Mouse (Mus musculus): Measurements from ENCODE around the gene Tmem97. TPM values are rescaled to one million over a fixed set of nuclear protein-coding genes. Genes with fewer than 3 reads are reported as not detected.

The Tmem97 gene
- polyA plus RNA-seq, 1 experiment: 16.6 TPM

DNA sequence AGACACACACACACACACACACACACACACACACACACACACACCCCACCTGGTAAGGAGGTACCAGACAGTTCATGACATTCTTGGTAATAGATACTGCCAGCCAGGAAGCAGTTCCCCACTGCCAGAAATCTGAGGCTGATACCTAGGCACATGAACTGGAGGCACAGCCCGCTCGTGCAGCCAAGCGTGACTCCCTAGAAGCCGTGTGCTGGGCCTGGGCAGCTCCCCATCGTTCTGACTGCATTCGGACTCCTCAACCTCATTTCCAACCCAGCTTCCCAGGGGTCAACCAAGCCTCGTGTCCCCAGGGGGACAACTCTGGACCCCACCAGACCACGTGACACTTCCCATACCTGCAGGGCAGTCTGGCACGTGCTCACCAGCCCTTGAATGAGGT, 21.9 kb downstream of the Tmem97 start:
- no peak for DNase-seq (ENCODE audit: low read depth)
- TF ChIP-seq POLR2A (IDR thresholded peaks at IDR 0.05; ENCODE audit: borderline replicate concordance, extremely low read depth, insufficient read depth, insufficient read length, poor library complexity, severe bottlenecking) (no peak), CTCF (IDR thresholded peaks at IDR 0.05; ENCODE audit: borderline replicate concordance, extremely low read depth, insufficient read depth, insufficient read length) (no peak)

DNA sequence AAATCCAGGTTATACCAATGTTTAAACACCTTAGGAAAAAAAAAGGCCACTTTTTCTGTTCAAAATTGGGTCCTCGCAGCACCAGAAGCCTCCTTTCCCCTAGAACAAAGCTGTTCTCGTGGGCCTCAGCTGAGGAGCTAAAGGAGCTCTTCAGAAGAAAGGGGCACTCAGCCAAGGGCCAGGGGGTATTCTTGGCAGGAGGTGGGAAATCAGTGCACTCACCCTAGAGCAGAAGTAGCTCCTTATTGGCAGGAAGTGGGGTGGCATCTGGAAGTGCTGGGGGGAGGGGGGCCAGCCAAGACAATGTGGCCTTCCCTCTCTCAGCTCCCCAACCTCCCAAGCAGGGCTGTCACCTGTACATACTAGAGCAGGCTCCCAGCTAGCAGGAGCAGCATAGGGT, 25.7 kb downstream of the Tmem97 start:
- peak; percentile 73 for DNase-seq (ENCODE audit: low read depth)
- TF ChIP-seq POLR2A (IDR thresholded peaks at IDR 0.05; ENCODE audit: borderline replicate concordance, extremely low read depth, insufficient read depth, insufficient read length, poor library complexity, severe bottlenecking): no peak
- no peak for TF ChIP-seq CTCF (IDR thresholded peaks at IDR 0.05; ENCODE audit: borderline replicate concordance, extremely low read depth, insufficient read depth, insufficient read length)

DNA sequence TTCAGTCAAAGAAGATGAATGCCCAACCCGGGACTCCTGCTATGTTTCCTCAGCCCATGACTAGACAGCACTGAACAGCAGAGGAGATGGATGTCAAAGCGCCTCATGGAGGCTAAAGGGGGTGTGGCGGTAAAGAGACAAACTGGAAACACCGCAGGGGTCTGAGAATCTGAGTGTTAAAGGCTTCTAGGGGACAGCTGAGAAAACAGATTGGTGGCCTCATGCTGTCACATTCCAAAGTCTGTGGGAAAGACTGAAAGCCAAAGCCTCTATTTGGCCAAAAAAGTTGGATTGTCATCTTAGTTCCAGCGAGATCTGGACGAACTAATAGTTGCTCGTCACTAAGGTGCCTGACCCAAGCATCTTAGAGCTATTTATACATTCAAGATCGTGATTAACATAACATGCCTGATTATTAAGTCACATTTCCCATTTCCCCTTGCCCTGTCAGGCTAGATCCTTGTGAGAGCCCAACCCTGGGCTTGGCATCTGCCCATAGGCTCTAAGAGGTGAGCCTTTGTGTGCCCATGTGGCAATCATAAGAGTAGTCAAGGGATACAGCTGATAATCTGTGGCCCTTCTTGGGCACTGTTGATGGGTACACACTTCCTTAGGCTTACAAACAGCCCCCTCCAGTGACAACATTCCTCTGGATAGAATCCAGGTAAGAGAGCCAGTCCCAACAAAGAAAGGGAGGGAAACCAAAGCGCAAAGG, 27.2 kb downstream of the Tmem97 start:
- TF ChIP-seq CTCF (IDR thresholded peaks at IDR 0.05; ENCODE audit: borderline replicate concordance, extremely low read depth, insufficient read depth, insufficient read length) (no peak), POLR2A (IDR thresholded peaks at IDR 0.05; ENCODE audit: borderline replicate concordance, extremely low read depth, insufficient read depth, insufficient read length, poor library complexity, severe bottlenecking) (no peak)
- peak; percentile 39 for DNase-seq (ENCODE audit: low read depth)

DNA sequence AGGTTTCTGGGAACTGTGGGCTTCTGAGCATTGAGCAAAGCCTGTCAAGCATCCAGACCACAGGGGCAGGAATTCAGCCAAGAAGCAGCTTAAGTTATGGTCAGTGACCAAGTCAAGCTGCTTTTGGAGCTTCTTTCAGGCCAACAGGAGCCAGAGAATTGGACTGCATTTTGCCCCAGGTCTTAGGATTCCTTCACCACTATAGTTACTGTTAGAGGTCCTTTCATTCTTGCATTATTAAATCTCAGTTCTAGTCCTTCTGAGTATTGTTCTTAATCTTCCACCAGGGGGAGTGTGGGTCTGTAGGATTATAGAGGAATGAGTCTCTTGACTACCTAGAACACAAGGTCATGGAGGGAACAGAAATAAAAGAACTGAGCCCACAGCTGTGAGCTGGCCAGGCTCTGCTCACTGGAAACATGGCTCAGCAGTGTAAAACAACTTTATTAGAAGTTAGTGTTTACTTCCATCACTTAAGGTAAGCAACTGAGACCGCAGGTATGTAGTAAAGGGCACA, 28.0 kb downstream of the Tmem97 start:
- DNase-seq (ENCODE audit: low read depth): no peak
- TF ChIP-seq CTCF (IDR thresholded peaks at IDR 0.05; ENCODE audit: borderline replicate concordance, extremely low read depth, insufficient read depth, insufficient read length): no peak
- TF ChIP-seq POLR2A (IDR thresholded peaks at IDR 0.05; ENCODE audit: borderline replicate concordance, extremely low read depth, insufficient read depth, insufficient read length, poor library complexity, severe bottlenecking): no peak

DNA sequence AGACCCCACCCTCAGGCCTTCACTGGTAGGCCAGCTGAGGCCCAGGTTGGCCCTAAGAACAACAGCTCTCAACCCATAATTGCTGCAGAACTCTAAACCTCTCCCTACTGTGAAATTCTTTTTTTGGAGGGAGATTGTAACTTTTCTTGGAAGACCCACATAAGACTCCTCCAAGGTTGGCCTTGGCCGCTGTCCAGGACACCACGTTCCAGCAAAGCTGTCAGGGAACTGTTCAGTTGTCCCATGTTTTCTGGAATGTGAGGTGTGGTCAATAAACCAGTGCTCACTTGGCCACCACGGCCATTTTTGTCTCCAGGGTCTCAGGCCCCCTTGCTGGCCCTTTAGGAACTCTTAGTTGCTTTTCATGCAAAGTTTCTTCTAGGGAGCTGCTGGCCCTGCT, 28.7 kb downstream of the Tmem97 start:
- no peak for TF ChIP-seq CTCF (IDR thresholded peaks at IDR 0.05; ENCODE audit: borderline replicate concordance, extremely low read depth, insufficient read depth, insufficient read length)
- no peak for TF ChIP-seq POLR2A (IDR thresholded peaks at IDR 0.05; ENCODE audit: borderline replicate concordance, extremely low read depth, insufficient read depth, insufficient read length, poor library complexity, severe bottlenecking)

DNA sequence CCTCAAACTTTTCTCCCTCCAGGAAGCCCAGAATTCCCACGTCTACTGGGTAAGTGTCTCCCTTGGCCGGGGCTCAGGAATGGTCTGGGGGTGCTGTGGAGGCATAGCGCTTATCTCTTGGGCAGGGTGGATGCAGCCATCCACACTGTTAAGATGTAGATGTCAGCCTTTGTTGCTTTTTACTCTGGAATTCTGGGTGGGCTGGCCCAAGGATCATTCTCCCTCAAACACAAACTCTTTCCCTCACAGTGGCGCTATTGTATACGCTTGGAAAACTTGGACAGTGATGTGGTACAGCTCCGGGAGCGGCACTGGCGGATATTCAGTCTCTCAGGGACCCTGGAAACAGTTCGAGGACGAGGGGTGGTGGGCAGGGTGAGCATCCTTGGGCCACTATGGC, 31.6 kb downstream of the Tmem97 start:
- no peak for DNase-seq (ENCODE audit: low read depth)
- no peak for TF ChIP-seq POLR2A (IDR thresholded peaks at IDR 0.05; ENCODE audit: borderline replicate concordance, extremely low read depth, insufficient read depth, insufficient read length, poor library complexity, severe bottlenecking)
- no peak for TF ChIP-seq CTCF (IDR thresholded peaks at IDR 0.05; ENCODE audit: borderline replicate concordance, extremely low read depth, insufficient read depth, insufficient read length)

More for the DNA sequence above, 28.7 kb downstream of the Tmem97 start:
- no peak for DNase-seq (ENCODE audit: low read depth)

DNA sequence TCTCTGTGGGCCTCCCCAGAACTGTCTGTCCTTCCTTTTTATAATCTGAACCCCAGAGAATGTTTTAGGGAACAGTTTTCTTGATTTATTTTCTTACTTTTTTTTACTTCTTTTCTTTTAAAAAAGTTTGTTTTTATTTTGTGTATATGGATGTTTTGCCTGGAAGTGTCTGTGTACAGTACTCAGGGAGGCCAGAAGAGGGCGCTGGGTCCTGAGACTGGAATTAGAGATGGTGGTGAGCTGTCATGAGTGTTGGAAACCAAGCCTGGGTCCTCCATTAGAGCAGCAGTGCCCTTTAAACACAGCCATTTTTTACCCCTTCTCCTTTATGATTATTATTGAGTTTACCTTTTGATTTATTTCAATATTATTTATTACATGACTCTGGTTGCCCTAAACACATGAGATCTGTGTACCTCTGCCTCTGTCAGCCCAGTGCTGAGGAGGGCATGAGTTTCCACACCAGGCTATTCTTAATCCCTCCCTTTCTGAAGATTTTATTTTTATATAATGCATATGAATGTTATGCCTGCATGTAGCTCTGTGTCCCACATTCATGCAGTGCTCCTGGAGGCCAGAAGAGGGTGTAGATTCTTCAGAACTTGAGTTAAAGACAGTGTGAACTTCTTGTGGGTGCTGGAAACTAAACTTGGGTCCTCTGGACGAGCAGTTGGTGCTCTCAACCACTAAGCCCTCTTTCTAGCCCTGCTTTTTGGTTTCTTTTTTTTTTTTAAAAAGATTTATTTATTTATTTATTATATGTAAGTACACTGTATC, 34.8 kb downstream of the Tmem97 start:
- no peak for DNase-seq (ENCODE audit: low read depth)
- TF ChIP-seq POLR2A (IDR thresholded peaks at IDR 0.05; ENCODE audit: borderline replicate concordance, extremely low read depth, insufficient read depth, insufficient read length, poor library complexity, severe bottlenecking): no peak
- TF ChIP-seq CTCF (IDR thresholded peaks at IDR 0.05; ENCODE audit: borderline replicate concordance, extremely low read depth, insufficient read depth, insufficient read length): peak; percentile 44; the same call in 1 of the 2 replicates

DNA sequence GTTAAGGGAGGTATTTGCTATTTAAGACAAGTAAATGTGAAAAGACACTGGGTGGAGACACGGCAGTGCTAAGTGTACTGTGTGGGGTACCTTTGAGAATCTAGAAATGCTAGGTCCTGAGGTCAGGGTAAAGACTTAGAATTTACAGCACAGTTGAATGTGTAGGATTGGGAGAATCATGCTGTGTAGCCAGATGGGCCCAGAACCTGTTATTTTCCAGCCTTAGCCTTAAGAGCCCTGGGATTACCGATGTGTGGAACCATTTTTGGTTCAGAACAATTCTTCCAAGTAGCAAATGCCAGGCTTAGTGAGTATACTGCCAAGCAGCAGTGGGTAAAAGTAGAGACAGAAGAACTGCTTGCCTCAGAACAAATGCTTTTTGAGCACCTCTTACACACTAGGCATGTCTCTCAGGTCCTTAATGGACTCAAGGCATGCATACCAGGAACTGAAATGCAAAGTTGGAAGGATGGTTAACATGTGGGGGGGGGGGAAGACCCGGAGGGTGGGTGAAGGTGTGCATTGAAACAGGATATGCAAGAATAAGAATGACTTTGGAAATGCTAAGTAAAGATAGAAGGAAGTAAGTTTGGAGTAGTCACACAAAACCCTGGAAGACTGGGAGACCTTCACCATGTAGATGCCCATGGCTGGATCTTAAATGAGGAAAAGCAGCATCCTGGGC, 37.3 kb downstream of the Tmem97 start:
- DNase-seq (ENCODE audit: low read depth): no peak
- no peak for TF ChIP-seq CTCF (IDR thresholded peaks at IDR 0.05; ENCODE audit: borderline replicate concordance, extremely low read depth, insufficient read depth, insufficient read length)
- no peak for TF ChIP-seq POLR2A (IDR thresholded peaks at IDR 0.05; ENCODE audit: borderline replicate concordance, extremely low read depth, insufficient read depth, insufficient read length, poor library complexity, severe bottlenecking)

DNA sequence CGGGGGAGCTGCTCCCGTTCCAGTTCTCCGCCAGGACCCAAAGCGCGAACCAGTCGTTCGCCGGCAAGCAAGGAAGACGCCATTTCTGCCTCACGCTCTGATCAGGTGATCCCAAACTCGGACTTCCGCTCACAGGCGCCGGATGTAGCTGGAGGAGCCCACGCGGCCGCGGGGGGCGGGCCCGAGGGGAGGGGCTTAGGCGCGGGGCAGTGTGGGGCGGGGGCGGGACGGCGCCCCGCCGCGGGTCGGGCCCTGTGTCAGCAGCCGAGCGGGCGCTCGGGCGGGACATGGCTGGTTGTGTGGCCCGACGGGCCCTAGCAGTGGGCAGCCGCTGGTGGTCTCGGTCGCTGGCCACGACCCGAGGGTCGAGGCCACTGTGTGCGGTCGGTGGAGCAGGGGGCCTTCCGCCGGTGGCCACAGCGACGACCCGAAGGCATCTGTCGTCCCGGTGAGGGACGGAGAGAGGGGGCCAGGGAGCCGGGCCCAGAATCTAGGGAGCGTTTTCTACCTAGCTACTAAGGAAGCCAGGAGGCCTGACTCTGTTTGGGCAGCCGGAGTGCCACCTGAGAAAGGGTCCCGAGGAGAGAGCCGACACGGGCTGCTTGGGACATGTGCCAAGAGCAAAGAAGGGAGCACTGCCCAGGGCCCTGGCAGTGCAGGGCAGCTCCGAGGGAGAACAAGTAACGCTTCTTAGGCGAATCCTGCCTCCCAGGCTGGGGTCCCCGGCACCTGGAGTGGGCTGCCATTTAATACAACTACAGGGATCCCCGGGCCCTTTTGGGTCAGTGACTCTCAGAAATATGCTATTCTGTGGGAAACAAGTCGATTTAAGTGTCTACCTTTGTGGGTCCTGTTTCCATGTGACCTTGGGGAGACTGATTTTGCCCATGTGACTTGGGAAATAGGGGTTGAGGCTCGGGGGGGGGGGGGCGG, 38.3 kb downstream of the Tmem97 start, which contains the start of the genes Tmem199 and Poldip2:
Tmem199 (minus strand) TSS at position 148 of the 933 bp plus-strand sequence.
Poldip2 (plus strand) TSS at position 169 of the 933 bp plus-strand sequence.
- TF ChIP-seq POLR2A (IDR thresholded peaks at IDR 0.05; ENCODE audit: borderline replicate concordance, extremely low read depth, insufficient read depth, insufficient read length, poor library complexity, severe bottlenecking): peak; percentile 100
- no peak for TF ChIP-seq CTCF (IDR thresholded peaks at IDR 0.05; ENCODE audit: borderline replicate concordance, extremely low read depth, insufficient read depth, insufficient read length)
- peak; percentile 98 for DNase-seq (ENCODE audit: low read depth)

DNA sequence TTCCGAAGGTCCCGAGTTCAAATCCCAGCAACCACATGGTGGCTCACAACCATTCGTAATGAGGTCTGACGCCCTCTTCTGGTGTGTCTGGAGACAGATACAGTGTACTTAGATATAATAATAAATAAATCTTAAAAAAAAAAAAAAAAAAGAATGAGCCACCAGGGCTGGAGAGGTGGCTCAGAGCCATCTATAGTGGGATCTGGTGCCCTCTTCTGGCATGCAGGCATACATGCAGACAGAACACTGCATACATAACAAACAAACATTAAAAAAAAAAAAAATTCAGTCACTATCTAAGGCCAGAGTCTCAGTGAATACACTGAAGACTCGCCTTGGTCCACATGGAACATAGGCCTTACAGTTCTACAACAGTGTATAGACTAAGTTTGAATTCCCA, 41.4 kb downstream of the Tmem97 start:
- TF ChIP-seq POLR2A (IDR thresholded peaks at IDR 0.05; ENCODE audit: borderline replicate concordance, extremely low read depth, insufficient read depth, insufficient read length, poor library complexity, severe bottlenecking) (no peak), CTCF (IDR thresholded peaks at IDR 0.05; ENCODE audit: borderline replicate concordance, extremely low read depth, insufficient read depth, insufficient read length) (peak; percentile 51; the same call in 1 of the 2 replicates)
- DNase-seq (ENCODE audit: low read depth): peak; percentile 55

All from brain, embryonic 14.5 days (tissue).